Mouse (Mus musculus) urinary bladder, adult 2 months (tissue): Measurements from ENCODE around the gene Tbc1d23. TPM values are rescaled to one million over a fixed set of nuclear protein-coding genes. Genes with fewer than 3 reads are reported as not detected.
"Not testable (repeated sequence)": the region's sequence is repeated elsewhere in the genome, so short reads cannot be mapped to it uniquely, and the experiment has no call there.

Experiments used
- DNase-seq: peaks from one replicate; pipeline ENCODE4 v3.0.0; 2022; ENCODE audit warnings: low spot score
- polyA plus RNA-seq: library from polyadenylated mRNA; depleted of rRNA; stranded (reverse); fragments of >200 nt; gene quantifications from 2 replicates; pipeline ENCODE4 v1.2.3, GENCODE M21; 2012; rRNA removed

The Tbc1d23 gene
- 35.9 and 39.2 TPM in 2 replicates for polyA plus RNA-seq

DNA sequence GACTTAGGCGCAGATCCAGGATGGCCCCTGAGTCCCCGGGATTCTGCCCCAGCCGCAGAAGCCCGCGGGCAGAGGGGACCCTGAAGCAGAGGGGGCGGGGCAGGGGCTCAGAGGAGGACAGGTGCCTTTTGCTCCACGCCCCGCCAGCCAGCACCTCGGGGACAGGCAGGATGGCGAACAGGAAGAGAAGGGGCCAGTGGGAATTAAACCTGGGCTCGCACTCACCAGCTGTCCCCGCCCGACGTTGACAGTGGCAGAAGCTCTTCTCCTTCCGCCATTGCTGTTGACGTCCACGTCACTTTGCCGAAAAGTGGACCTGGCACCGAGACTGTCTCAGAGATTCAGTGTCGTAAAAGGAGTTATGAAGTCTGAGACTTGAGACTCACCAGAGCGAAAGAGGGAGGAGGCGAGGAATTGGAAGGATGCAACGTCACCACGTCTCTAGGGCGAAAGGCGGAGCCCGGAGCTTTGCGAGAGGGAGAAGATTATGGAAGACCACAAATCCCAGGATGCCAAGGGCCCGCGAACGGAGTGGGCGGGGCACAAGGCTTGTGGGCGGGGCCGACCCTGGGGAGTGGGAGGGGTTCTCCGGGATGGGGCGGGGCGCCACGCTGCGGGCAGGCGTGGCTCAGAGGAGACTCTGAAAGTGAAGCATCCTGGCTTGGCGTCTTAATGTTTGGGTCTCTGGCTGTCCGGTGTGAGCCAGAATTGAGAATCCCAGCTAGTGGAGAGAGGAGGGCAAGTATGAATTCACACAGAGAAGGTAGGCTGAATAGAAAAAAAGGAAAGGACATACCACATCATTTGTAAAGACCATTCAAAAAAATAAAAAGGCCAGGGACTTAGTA, at the start of gene Tbc1d23:
Tbc1d23 (minus strand) TSS at position 416 of the 848 bp plus-strand sequence.
- DNase-seq: peak; percentile 90

DNA sequence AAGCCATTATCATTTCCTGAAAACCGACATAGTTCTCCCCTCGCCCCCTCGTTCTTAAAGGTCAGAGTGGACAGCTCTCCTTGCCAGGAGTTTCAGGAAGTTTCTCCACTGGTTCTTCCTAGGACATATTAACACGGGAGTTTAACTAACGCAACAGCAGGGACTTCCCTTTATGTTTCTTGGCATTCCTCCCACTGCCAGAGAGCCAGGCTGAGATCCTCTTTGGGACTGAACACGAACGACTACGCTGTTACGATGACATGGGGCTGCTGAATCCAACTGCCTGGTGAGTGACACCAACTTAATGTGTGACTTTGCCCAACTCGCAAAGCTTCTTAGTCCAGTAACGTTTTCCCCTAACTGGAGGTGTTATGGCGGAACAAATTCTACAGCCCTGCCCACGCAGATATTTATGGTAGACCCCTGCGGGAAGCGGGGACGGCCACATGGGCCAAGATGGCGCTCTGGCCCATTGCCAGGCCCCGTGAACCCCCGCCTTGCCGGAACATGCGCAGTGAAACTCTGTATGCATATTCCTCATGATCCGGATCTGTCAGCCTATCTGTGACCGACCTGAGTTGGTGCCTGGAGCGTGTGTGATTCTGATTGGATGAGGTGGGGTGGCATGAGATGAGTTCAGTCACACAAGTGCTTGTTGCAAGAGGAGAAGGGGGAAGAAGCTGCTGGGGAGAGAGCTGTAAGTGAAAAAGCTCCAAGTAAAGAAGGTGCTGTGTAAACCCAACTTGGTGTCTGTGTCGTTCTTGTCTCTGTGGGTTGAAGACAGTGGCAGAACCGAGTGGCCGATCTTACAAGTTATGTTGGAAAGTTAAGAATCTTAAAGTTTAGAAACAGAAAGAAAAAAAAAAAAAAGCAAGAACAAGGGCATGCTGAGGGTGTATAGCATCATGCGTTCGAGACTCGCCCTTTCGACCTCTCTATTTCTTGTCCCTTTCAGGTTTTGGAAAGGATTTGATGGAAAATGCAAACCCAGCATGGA, 49.2 kb upstream of the Tbc1d23 start:
- no peak for DNase-seq

DNA sequence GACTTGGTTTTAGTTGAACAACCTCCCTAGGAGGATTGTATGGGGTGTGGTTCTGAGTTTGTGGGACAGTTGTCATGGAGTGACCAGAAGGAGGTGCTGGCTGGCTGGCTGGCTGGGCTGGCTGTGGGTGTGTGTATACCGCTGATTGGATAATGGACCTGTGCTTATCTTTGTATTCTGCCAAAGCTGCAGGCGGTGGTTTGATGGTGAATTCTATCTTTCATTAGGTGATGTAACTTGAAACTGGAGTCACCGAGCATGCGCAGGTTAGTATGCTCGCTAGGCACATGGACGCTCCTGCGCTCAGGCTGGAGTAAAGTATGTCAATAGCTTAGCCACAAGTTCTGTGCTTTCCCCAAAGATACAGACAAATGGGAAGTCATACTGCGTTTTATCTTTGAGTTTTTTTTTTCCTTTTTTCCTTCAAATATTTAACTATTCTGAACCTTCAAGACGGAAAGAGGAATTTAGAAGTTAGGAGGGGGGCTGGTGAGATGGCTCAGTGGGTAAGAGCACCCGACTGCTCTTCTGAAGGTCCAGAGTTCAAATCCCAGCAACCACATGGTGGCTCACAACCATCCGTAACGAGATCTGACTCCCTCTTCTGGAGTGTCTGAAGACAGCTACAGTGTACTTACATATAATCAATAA, 47.8 kb upstream of the Tbc1d23 start:
- DNase-seq: no peak

DNA sequence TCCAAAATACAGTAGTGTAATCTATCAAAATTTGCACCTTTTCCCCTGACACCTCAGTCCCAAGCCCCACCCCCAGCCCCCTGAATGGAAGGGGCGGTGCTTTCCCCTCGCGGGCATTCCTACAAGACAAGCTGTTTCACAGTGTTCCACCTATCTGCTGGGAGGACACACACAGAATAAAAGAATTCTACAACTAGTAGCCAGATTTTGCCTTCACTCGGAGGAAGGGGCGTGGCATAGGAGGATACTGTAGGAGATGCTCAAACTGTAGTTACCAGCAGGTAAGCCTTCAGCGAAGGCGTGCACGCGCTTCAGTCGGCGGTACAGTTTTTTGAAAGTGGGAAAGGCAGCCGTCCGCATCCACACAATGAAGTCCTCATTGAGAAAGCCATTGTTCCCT, 38.4 kb upstream of the Tbc1d23 start:
- no peak for DNase-seq

DNA sequence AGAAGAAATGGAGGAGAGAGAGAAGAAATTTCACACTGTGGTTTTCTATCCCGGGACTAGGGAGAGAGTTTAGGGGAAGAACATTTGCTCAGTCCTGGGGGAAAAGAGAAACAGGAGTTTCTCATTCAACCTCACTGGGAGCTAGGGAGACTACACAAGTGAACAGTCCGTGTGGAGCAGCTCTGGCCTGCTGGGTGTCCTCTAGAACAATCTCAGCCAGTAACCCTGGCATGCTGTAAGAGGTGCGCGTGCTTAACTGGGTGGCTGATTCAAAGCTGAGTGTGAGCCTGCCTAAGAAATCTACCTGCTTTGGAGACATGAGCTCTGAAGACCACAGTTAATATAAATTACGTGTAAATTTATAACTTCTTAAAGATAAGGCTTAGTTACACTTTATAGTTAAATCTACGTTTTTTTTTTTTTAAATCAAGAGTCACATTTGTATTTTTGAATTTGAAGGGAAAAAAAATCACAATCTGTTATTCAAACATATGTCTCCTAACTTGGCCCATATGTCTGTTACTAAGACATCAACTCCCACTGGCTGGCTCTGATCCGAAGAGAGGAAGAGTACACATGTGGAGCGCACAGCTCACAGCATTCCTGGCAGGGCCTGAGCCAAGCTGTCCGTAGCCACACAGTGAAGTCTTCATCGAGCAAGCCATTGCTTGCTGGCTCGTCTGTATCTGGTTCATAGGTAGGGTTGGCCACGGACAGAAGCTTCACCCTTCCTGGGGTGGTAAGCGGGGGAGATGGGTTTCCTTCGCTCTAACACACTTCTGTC, 36.9 kb upstream of the Tbc1d23 start:
- DNase-seq: no peak

DNA sequence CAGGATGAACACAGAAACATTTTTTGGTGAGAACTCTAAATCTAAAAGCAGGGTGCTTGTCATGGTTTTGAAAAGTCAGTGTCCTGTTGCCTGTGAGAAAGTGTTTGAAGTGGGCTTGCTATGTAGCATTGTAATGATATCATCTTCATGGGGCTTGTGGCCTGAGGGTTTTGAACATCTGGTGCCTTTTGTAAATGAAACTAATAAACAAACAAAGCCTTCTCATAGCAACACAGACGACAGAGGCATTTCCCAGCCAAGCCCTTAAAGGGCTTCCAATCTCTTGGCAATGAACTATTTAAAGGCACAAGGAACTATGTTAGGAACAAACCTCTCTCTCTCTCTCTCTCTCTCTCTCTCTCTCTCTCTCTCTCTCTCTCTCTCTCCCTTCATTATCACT, 35.8 kb upstream of the Tbc1d23 start:
- DNase-seq: no peak

DNA sequence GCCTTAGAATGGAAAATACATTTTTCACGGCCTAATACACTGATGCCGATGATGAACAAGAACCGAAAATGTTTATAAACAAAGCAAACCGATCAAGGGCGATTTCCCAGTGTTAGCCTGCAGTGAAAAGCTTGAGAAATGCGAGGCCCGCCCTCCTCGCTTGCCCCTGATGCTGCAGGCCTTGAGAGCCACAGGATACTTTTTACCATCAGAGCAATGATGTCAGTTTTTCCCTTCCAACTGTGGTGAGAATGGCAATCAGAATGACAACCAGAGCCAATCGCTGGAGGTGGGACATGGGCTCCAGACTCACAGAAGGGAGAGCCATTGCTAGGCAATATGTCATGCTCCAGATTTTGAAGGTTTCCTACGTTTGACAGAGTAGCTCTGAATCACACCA, 28.8 kb upstream of the Tbc1d23 start:
- no peak for DNase-seq

DNA sequence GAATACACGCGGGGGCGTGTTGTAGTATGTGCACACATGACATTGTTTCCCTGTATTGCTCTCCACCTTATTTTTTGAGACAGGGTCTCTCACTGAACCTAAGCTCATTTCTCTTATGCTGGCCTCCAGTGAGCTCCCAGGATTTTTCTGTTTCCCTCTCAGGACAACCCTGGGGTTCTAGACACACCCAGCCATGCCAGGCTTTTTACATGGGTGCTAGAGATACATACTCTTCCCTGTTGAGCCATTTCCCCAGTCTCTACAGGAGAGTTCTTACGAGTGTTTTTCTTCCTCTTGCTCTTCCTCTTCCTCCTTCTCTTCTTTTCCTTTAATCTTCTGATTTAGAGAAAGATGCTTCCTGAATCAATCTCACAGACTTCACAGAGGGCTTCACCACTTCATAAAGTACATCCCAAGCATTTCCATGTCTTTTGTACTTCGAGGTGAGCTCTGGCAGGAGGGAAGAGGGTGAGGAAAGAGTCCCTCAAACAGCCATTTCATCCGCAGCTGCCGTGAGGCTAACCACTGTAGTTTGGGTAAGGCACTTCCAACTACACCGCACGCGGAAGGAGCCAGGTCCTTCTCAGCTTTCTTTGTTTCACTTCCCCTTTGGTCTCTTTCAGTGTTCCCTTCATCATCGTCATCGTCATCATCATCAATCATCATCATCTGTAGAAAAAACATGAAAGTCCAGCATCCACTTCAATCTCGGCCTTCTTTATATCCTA, 28.2 kb upstream of the Tbc1d23 start:
- no peak for DNase-seq

DNA sequence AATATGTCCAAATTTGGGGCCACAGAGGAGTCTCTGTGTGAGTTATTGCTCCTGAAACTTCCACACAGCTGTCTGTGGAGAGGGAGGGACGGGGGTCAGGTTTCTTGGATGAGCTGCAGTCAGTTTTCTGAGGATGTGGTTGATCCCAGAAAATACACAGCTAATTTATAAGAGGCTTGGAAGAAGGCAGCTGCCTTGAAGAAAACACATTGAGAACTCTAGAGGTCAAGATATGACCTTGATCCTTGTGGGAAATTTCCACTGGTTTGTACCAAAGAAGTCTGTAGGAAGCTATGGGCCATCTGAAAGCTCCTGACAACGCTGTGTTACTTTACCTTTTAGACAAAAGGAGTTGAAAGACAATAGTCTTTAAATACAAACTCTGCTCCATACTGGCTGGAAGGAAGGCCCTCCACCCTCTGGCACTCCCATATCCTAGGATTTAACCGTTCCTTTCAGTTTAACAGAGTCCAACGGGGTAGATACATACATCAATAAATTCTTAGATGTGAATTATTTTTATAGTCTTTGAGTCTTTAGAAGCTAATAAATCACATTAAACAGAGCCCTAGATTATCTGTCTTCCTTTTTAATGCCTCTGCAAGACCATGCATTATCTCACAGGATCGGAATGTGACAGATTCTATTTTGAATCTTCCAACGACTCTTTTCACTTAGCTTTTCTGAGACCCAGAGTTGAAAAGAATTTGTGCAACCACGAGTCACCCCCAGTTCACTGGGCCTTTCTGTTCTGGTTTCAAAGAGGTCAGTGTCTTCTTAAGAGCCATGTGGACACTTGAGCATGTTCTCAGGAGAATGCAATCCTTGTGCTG, 20.5 kb upstream of the Tbc1d23 start:
- DNase-seq: no peak

DNA sequence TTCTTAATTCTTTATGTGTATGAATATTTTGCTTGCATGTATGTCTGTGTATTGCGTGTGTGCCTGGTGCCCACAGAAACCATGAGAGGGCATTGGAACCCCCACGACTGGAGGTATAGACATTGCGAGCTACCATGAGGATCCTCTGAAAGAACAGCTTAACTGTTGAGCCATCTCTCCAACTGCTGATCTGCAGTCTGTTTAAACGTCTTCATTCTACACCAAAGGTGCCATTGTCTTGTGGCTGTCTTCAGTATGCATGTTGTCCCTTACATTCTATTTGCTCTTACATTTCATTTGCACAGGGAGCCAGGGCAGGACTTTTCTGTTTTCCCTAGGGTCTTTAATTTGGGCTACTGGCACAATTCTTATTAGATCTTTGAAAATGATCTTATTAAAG, 19.7 kb upstream of the Tbc1d23 start:
- no peak for DNase-seq

DNA sequence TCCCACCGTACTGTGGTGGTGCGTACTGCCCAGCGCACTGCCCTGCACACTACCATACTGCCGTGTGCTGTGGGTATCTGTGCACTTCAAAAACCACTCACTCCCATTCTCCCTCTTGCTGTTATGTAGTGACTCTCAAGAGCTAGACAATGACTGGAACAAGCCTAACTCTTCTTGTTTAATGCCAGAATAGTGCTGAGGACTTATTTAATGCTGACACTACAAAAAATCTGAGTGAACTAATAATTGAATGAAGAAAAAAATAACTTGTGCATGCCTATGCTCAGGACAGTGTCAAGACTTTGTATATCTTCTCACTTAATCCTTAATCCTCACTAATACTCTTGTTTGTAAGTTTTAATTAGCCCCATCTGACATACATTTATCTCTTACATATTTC, 16.2 kb upstream of the Tbc1d23 start:
- no peak for DNase-seq

DNA sequence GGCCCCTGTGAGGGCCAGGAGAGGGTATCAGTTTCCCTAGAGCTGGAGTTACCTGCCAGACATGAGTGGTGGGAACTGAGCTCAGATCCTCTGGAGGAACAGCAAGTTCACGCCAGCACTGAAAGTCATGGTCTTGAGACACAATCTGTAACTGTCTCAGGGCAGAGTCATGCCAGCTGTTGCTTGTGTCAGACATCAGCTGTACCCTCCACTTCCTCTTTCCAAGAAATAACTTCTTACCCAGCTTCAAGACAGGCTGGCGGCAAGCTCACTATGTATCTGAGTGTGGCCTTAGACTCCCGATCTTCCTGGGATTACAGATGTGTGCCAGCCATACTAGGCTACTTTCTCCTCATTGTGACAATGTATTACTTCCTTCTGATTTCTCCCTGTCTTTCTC, 15.3 kb upstream of the Tbc1d23 start:
- no peak for DNase-seq

DNA sequence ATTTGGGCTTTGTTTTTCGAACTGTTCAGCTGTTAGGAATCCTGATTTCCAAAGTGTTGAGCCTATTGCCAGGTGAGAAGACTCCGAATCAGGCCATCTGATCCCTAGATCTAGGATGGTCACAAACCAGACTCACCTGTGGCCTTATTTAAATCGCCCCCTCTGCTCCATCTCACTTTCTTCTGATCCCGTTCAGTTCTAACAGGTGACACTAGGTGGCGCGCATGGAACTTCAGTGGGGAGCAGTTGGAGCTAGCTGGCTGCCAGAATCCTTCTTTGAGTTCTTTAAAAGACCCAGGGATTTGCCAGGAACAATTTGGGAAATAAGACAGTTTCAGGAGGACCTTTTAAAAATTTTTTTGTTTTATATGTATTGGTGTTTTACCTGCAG, 12.5 kb upstream of the Tbc1d23 start:
- peak; percentile 51 for DNase-seq

DNA sequence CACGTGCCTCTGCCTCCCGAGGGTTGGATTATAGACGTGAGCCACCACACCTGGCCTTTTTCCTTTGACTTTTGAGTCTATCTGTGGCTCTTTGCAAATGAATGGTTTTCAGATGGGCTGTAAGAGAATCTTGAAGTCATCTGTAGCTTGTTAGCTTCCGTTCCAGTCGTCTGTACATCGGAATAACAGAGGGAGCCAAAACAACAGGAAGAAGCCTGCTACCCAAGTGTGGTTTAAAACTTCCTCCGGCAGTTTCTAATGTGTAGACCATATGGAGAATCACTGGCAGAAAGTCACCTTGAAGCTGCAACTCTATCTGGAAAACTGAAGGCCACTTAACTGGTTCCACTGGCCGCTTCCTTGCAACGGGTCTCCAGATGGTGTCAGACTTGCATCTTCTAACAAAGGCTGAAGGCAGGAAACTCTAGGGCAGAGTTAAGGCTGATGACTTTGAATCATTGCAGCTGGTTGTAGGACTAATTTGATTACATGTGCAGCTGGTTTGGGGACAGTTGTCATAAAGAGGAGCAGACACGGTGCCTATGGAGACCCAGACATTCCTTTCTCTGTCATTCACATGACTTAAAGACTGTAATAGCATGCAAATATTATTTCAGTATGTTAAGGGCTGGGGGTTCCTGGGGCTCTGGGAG, 12.0 kb upstream of the Tbc1d23 start:
- no peak for DNase-seq

DNA sequence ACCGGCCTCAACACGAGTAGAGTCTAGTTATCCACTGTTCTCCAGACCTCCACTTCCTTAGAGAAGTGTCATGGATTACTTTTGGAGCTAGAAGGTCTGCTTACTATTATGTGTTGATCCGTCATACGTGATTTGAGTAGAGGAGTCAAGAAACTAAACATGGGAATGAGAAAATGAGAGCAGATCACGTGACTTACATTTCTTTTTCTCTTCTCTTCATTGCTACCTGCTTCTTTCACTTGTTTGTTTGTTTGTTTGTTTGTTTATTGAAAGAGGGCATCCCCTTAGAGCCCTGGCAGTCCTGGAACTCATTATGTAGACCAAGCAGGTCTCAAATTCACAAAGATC, 11.5 kb upstream of the Tbc1d23 start:
- no peak for DNase-seq

DNA sequence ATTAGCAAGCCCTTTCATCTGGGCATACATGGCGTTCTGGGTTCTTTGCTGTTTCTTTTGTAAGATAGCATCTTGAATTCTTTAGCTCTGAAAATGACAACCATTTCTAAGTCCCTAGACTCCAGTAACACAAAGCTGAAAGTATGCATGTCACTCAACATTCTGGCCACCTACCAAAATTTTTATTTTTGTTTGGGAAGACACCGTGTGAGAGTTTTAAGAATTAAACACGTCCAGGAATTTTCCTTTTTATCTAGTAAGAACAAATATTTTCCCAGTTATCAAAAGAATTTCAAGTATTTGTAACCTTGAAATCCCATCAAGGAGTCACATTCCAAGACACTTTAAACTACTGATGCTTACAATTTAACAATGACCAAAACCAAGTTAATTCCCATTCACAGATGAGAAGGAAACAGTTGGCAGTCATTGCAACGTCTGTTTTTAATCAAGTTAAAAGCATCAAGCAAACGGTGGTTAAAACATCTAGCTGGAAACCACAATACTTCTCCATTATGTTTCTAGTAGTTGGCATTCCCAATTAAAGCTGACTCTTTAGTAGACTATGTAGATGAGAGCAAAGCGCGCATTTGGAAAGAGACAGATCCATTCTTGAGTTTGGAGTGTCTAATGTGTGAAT, 4.7 kb upstream of the Tbc1d23 start:
- DNase-seq: no peak

DNA sequence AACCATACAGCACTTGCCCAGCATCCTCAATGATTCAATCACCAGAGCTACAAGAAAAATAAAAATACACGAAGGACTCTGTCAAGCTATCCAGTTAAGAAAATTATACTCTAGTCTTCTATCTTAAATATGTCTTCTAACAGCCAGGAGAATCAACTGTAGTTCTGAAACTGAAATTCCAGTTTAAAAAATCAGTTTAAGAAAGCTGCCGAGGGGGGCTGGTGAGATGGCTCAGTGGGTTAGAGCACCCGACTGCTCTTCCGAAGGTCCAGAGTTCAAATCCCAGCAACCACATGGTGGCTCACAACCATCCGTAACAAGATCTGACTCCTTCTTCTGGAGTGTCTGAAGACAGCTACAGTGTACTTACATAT, 620 bp upstream of the Tbc1d23 start:
- not testable (repeated sequence) for DNase-seq

DNA sequence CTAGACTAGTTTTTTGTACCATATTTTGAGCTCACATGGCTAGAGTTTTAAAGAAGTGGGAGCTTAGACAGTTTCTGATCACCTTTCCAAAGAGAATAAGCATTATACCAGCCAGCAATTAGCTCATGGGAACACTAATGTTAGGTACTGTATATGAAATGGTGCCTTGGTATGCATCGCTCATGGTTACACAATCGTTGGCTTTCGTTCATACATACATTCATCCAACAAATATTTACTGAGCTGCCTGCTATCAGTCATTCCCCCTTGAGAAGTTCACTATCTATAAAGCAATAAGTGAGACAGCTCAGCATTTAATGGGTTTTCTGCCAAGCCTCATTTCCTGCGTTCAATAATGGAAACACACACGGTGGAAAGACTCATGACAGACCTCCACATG, 4.9 kb downstream of the Tbc1d23 start:
- no peak for DNase-seq

DNA sequence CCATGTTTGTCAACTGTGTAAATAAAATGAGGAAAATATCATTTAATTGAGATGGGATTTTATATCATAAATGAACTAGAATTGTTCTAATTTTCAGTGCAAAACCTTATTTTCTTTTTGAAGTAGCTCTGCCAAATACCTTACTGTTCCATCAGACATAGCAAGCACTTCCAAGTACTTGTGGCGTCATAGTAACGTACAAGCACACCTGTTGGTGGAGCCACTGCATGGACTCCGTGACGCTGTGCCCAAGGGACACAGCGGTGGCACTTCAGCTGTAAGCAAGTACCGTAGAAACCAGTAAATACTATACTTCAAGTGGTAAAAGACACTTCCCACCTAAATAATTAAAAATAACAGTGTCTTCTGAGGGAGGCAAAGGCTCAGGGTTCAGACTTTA, 10.9 kb downstream of the Tbc1d23 start:
- no peak for DNase-seq
